Mouse (Mus musculus): ENCODE results near the gene Slc16a2.
"Not testable (repeated sequence)": the region's sequence is repeated elsewhere in the genome, so short reads cannot be mapped to it uniquely, and the experiment has no call there.

The Slc16a2 gene

GRCm38 (mm10) chrX:103664445-103664844 lies 157.3 kb downstream of the Slc16a2 start:
- DNase-seq (ENCODE audit: inconsistent age in 2 of 2, low spot score in 1 of 2): not testable (repeated sequence)

GRCm38 (mm10) chrX:103658985-103659384 lies 162.8 kb downstream of the Slc16a2 start:
- DNase-seq (ENCODE audit: inconsistent age in 2 of 2, low spot score in 1 of 2): no peak

GRCm38 (mm10) chrX:103653021-103653420 lies 168.8 kb downstream of the Slc16a2 start:
- DNase-seq (ENCODE audit: inconsistent age in 2 of 2, low spot score in 1 of 2): no peak

GRCm38 (mm10) chrX:103652048-103652447 lies 169.7 kb downstream of the Slc16a2 start:
- no peak for DNase-seq (ENCODE audit: inconsistent age in 2 of 2, low spot score in 1 of 2)
